Mouse (Mus musculus): ENCODE measurements around the gene Serpina3a. TPM values are rescaled to one million over a fixed set of nuclear protein-coding genes. Genes with fewer than 3 reads are reported as not detected.
A peak's percentile ranks its signal among the peaks of the same experiment; 100 is the strongest.
"Not testable (repeated sequence)": the region's sequence is repeated elsewhere in the genome, so short reads cannot be mapped to it uniquely, and the experiment has no call there.

Serpina3a gene
- polyA plus RNA-seq (2011; ENCODE audit: insufficient read depth, insufficient read length, low read depth, missing spikeins): not detected in 2 replicates

DNA sequence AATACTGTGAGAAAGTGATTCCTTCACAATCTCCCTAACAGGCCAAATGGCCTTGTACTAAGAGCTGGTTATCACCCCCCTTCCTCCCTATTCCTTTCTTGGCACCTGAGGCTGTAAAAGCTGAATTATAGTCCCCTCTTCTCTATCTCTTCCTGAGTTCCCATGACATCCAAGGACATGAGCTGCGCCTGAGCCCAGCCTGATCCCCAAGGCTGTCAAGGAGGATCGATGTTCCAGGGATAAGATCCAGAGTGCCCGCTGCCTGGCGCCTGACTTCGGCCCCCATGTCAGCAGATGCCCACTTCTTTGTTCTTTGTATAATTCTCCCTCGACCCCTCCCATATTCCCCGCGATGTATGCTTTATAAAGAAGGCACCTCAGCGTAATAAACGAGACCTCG, at the start of gene Serpina3a:
Gene Serpina3a (plus strand): TSS at position 392 of the 400 bp plus-strand sequence.
- not testable (repeated sequence) for H3K9me3 ChIP-seq (replicated peaks; ENCODE audit: control insufficient read depth, insufficient read depth, low read length, poor library complexity, severe bottlenecking); H3K27ac ChIP-seq (ENCODE audit: insufficient read depth, low read length); H3K4me1 ChIP-seq (ENCODE audit: control insufficient read depth, insufficient read depth, low read length); H3K9ac ChIP-seq (ENCODE audit: low read depth, poor library complexity, severe bottlenecking); H3K36me3 ChIP-seq (ENCODE audit: control insufficient read depth, insufficient read depth, low read length, poor library complexity, severe bottlenecking); H3K27me3 ChIP-seq (ENCODE audit: control insufficient read depth, insufficient read depth, low read length, poor library complexity, severe bottlenecking); H3K4me3 ChIP-seq (ENCODE audit: low read depth, low read length)

DNA sequence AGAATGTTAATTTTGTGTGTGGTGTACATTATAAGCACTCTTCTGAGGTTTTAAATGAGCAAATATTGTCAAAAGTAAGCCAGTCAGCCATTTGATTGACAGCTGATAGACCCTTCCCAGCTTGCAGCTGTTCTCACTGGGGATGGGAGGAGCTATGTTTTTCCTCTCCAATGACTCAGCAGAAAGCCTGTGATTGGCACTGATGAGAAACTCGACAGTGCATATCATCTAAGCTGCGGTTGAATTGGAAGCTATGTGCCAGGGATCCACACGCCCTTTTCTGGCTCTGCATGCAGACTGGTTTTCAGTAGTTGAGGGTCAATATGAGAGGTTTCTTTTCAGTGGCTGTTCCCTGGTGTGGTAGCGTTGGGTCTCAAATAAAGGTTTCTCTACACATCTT, 48.0 kb upstream of the Serpina3a start:
- TF ChIP-seq CTCF (IDR thresholded peaks at IDR 0.05; ENCODE audit: low read depth, low read length) (no peak), POLR2A (IDR thresholded peaks at IDR 0.05; ENCODE audit: insufficient read depth, low read length) (no peak), EP300 (IDR thresholded peaks at IDR 0.05; ENCODE audit: insufficient read depth, low read depth, low read length) (no peak)
- H3K9me3 ChIP-seq (replicated peaks; ENCODE audit: control insufficient read depth, insufficient read depth, low read length, poor library complexity, severe bottlenecking): no peaks in the 10 kb centered on the region
- H3K9ac ChIP-seq (ENCODE audit: low read depth, poor library complexity, severe bottlenecking): no peak overlapping the region
- no peak overlapping the region for H3K27ac ChIP-seq (ENCODE audit: insufficient read depth, low read length)
- no peaks in the 10 kb centered on the region for H3K27me3 ChIP-seq (ENCODE audit: control insufficient read depth, insufficient read depth, low read length, poor library complexity, severe bottlenecking)
- H3K4me3 ChIP-seq (ENCODE audit: low read depth, low read length): no peak overlapping the region
- no peaks in the 10 kb centered on the region for H3K36me3 ChIP-seq (ENCODE audit: control insufficient read depth, insufficient read depth, low read length, poor library complexity, severe bottlenecking)
- H3K4me1 ChIP-seq (ENCODE audit: control insufficient read depth, insufficient read depth, low read length): no peaks in the 10 kb centered on the region

DNA sequence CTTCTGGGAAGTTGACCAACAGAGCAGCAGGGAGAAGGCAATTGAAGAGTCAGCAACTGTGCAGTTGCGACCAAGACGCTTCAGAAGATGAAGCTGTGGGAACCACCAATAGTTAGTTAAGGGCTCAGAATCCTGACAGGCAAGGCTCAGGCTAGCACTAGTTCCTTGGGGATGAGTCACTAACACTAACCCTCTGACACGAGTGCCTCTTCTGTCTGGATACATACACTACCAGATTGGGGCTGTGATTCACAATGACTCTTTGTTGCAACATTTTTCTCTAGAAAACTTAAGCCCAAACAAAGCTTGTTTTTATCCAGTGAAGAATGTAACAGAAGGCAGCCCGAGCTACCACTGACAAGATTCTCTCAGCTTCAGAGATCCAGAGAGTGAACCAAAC, 47.5 kb upstream of the Serpina3a start:
- no peak for TF ChIP-seq CTCF (IDR thresholded peaks at IDR 0.05; ENCODE audit: low read depth, low read length)
- no peak for TF ChIP-seq EP300 (IDR thresholded peaks at IDR 0.05; ENCODE audit: insufficient read depth, low read depth, low read length)
- no peak for TF ChIP-seq POLR2A (IDR thresholded peaks at IDR 0.05; ENCODE audit: insufficient read depth, low read length)

DNA sequence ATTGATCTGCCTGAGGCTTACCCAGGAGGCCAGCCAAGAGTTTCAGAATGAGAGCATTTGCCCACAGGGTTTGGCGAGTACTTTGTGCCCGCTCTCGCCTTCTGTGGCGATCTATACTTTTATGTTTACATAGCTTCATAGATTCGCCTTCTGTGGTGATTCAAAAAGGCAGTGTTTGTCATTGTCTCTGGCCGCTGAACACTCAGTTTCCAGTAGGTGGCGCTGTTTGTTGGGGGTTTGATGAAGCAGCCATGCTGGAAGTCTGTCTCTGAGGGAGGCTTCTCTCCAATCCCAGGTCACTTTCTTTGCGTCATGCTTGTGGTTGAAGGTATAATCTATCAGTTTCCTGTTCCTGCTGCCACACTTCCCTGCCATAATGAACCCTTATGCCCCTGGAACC, 46.3 kb upstream of the Serpina3a start:
- no peak for TF ChIP-seq POLR2A (IDR thresholded peaks at IDR 0.05; ENCODE audit: insufficient read depth, low read length)
- peak; percentile 73 for TF ChIP-seq CTCF (IDR thresholded peaks at IDR 0.05; ENCODE audit: low read depth, low read length)
- H3K4me3 ChIP-seq (ENCODE audit: low read depth, low read length): no peak overlapping the region
- no peaks in the 10 kb centered on the region for H3K27me3 ChIP-seq (ENCODE audit: control insufficient read depth, insufficient read depth, low read length, poor library complexity, severe bottlenecking)
- H3K27ac ChIP-seq (ENCODE audit: insufficient read depth, low read length): no peak overlapping the region
- no peak overlapping the region for H3K9ac ChIP-seq (ENCODE audit: low read depth, poor library complexity, severe bottlenecking)
- no peaks in the 10 kb centered on the region for H3K9me3 ChIP-seq (replicated peaks; ENCODE audit: control insufficient read depth, insufficient read depth, low read length, poor library complexity, severe bottlenecking)
- no peaks in the 10 kb centered on the region for H3K4me1 ChIP-seq (ENCODE audit: control insufficient read depth, insufficient read depth, low read length)
- H3K36me3 ChIP-seq (ENCODE audit: control insufficient read depth, insufficient read depth, low read length, poor library complexity, severe bottlenecking): no peaks in the 10 kb centered on the region

More for the DNA sequence above, 47.5 kb upstream of the Serpina3a start:
- Histone ChIP-seq H3K4me1 (ENCODE audit: control insufficient read depth, insufficient read depth, low read length) (no peaks in the 10 kb centered on the region), H3K27me3 (ENCODE audit: control insufficient read depth, insufficient read depth, low read length, poor library complexity, severe bottlenecking) (no peaks in the 10 kb centered on the region), H3K9ac (ENCODE audit: low read depth, poor library complexity, severe bottlenecking) (no peak overlapping the region), H3K36me3 (ENCODE audit: control insufficient read depth, insufficient read depth, low read length, poor library complexity, severe bottlenecking) (no peaks in the 10 kb centered on the region), H3K9me3 (replicated peaks; ENCODE audit: control insufficient read depth, insufficient read depth, low read length, poor library complexity, severe bottlenecking) (no peaks in the 10 kb centered on the region), H3K27ac (ENCODE audit: insufficient read depth, low read length) (no peak overlapping the region), H3K4me3 (ENCODE audit: low read depth, low read length) (no peak overlapping the region)

DNA sequence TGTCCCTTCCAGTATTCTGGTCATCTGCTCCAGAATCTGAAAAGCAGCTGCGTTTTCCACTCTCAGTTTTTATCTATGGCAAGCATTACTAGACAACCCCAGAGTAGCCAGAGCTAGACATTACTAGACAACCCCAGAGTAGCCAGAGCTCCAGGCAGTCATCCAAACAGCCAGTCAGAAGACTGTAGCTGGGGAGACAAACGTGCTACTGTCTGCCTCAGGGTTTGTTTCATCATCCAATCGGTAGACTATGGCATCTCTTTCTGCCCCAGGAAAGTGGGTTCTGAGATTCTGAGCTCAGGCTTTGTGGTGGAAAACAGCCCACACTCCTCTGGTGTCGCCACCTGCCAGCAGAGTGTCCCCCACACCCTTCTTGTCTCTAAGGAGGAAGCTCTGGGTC, 45.0 kb upstream of the Serpina3a start:
- Histone ChIP-seq H3K4me3 (ENCODE audit: low read depth, low read length) (no peak overlapping the region), H3K27me3 (ENCODE audit: control insufficient read depth, insufficient read depth, low read length, poor library complexity, severe bottlenecking) (no peaks in the 10 kb centered on the region), H3K36me3 (ENCODE audit: control insufficient read depth, insufficient read depth, low read length, poor library complexity, severe bottlenecking) (no peaks in the 10 kb centered on the region), H3K9me3 (replicated peaks; ENCODE audit: control insufficient read depth, insufficient read depth, low read length, poor library complexity, severe bottlenecking) (no peaks in the 10 kb centered on the region), H3K27ac (ENCODE audit: insufficient read depth, low read length) (no peak overlapping the region), H3K9ac (ENCODE audit: low read depth, poor library complexity, severe bottlenecking) (no peak overlapping the region), H3K4me1 (ENCODE audit: control insufficient read depth, insufficient read depth, low read length) (no peaks in the 10 kb centered on the region)
- TF ChIP-seq CTCF (IDR thresholded peaks at IDR 0.05; ENCODE audit: low read depth, low read length): no peak
- TF ChIP-seq EP300 (IDR thresholded peaks at IDR 0.05; ENCODE audit: insufficient read depth, low read depth, low read length): no peak
- TF ChIP-seq POLR2A (IDR thresholded peaks at IDR 0.05; ENCODE audit: insufficient read depth, low read length): no peak

DNA sequence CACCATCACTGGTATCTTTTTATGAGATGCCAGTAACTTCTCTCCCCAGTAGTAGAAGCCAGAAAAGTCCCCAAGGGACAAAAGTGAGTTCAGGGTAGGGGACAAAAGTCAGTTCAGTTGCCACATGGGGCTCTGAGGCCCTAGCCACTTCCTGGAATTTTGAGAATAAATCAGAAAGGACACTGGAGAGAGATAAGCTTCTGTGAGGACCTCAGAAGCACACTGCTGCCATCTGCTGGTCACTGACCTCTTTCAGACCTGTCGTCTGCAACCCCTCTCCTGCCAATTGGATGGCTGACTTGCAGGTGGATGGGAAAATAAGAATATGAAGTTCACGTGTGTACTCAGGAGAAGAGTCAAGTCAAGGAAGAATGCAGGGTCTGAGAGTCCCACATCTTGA, 42.9 kb upstream of the Serpina3a start:
- Histone ChIP-seq H3K27me3 (ENCODE audit: control insufficient read depth, insufficient read depth, low read length, poor library complexity, severe bottlenecking) (no peaks in the 10 kb centered on the region), H3K9me3 (replicated peaks; ENCODE audit: control insufficient read depth, insufficient read depth, low read length, poor library complexity, severe bottlenecking) (no peaks in the 10 kb centered on the region), H3K4me1 (ENCODE audit: control insufficient read depth, insufficient read depth, low read length) (no peaks in the 10 kb centered on the region), H3K4me3 (ENCODE audit: low read depth, low read length) (no peak overlapping the region), H3K36me3 (ENCODE audit: control insufficient read depth, insufficient read depth, low read length, poor library complexity, severe bottlenecking) (no peaks in the 10 kb centered on the region), H3K27ac (ENCODE audit: insufficient read depth, low read length) (no peak overlapping the region), H3K9ac (ENCODE audit: low read depth, poor library complexity, severe bottlenecking) (no peak overlapping the region)
- TF ChIP-seq EP300 (IDR thresholded peaks at IDR 0.05; ENCODE audit: insufficient read depth, low read depth, low read length): no peak
- peak; percentile 75 for TF ChIP-seq CTCF (IDR thresholded peaks at IDR 0.05; ENCODE audit: low read depth, low read length)
- TF ChIP-seq POLR2A (IDR thresholded peaks at IDR 0.05; ENCODE audit: insufficient read depth, low read length): no peak

Data from ES-Bruce4 (cell line).